Mouse (Mus musculus): ENCODE measurements at regions not wholly inside any gene's neighbourhood (a gene's known extent, or its start where the extent isn't known, plus 50 kb on each side); places are given as distances from the start of the nearest gene placed in this dataset.

- TF ChIP-seq CTCF (IDR thresholded peaks at IDR 0.05; ENCODE audit: low read depth, low read length) (no peak), POLR2A (IDR thresholded peaks at IDR 0.05; ENCODE audit: extremely low read depth, insufficient read depth, low read length) (no peak)
Measured at GRCm38 (mm10) chr3:12241026-12241425, 1905.5 kb upstream of the Gm38303 start.
